11 mouse cellular contexts compared by ENCODE assay signal in the genomic region with DNA sequence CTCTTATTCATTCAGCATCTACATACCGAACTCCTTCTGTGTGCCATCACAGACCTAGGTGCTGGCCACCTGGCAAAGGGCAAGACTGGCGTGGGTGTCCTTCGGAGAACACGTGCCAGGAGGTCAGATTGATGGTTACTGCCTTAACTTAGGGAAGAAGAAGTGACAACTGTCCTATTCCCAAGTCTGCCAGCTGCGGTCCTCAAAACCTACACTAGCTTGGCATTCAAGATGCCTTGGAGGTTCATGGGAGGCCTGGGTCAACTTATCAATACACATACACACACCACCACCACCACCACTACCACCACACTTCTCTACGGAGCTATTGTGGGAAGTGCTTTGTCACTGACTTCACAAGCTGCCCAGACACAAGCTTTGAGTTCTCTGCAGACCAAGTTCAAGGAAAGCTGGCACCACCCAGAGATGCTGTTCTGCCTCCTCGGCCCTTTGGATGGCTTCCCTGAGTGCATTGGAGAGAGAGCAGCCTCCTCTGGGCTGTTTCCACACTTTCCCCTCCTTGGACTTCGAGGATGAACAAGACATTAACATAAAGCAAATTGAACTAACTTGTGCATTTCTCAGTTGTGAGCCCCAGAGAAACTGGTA. TPM values are rescaled to one million over a fixed set of nuclear protein-coding genes. Genes with fewer than 3 reads are reported as not detected.
DNase-seq lines count a peak whose midpoint lies in the region; ATAC-seq and TF ChIP-seq lines count a peak whose summit lies in the region.
"Had no signal": no experiment of that assay in that cellular context is flagged by ENCODE, and none has a peak within 500 bp of the region (broad histone marks: within the 10 kb centered on the region; RNA-seq: fewer than 3 reads in every experiment).

No protein-coding gene starts in this region.

- peaks cover 15% of the 10 kb centered on the region for H3K4me1 ChIP-seq in cerebellum, adult 2 months (ENCODE audit: control insufficient read depth, insufficient read depth, low read length)
- H3K4me1 ChIP-seq in hindbrain, embryonic 12.5 days, result peaks cover 44% of the 10 kb centered on the region
- peaks cover 38% of the 10 kb centered on the region for H3K4me1 ChIP-seq in midbrain, embryonic 16.5 days (ENCODE audit: control insufficient read depth, insufficient read depth, low read length)

- no peaks in the 10 kb centered on the region for H3K36me3 ChIP-seq in hindbrain, embryonic 12.5 days
- no peaks in the 10 kb centered on the region for H3K36me3 ChIP-seq in midbrain, embryonic 16.5 days (ENCODE audit: control insufficient read depth, insufficient read depth, low read length)

- no peak for TF ChIP-seq CTCF in cerebellum, adult 2 months (IDR thresholded peaks at IDR 0.05; ENCODE audit: borderline replicate concordance, insufficient read depth, low read depth, low read length)

- H3K4me3 ChIP-seq in cerebellum, adult 2 months (replicated peaks; ENCODE audit: insufficient read depth, low read depth, low read length), result peak overlapping the region; percentile 71
- peak overlapping the region; percentile 74 for H3K4me3 ChIP-seq in hindbrain, embryonic 12.5 days
- H3K4me3 ChIP-seq in midbrain, embryonic 16.5 days (ENCODE audit: low read depth, low read length), result peak overlapping the region; percentile 73

- peak; percentile 65 to 69 for DNase-seq in cerebellum, adult 2 months
- peak; percentile 61 to 63 for DNase-seq in cerebellum, postnatal 25 days
- no peak for DNase-seq in thymus, postnatal 0 days (ENCODE audit: low spot score)
- DNase-seq in lung, postnatal 14 days, result no peak
- DNase-seq in adrenal gland, postnatal 14 days, result no peak
- DNase-seq: adrenal gland, postnatal 10 days; layer of hippocampus, postnatal 36 days; lung, embryonic 14.5 days; thymus, postnatal 14 days had no signal

- TF ChIP-seq POLR2A in cerebellum, adult 2 months (IDR thresholded peaks at IDR 0.05; ENCODE audit: borderline replicate concordance, insufficient read depth, low read length), result no peak

- H3K9me3 ChIP-seq in hindbrain, embryonic 12.5 days (replicated peaks), result no peaks in the 10 kb centered on the region
- H3K9me3 ChIP-seq in midbrain, embryonic 16.5 days (replicated peaks; ENCODE audit: control insufficient read depth, low read length, poor library complexity, severe bottlenecking), result no peaks in the 10 kb centered on the region

- H3K27me3 ChIP-seq in cerebellum, adult 2 months (ENCODE audit: control insufficient read depth, insufficient read depth, low read length), result no peaks in the 10 kb centered on the region
- H3K27me3 ChIP-seq in hindbrain, embryonic 12.5 days, result peaks cover 20% of the 10 kb centered on the region
- H3K27me3 ChIP-seq in midbrain, embryonic 16.5 days (ENCODE audit: control insufficient read depth, insufficient read depth, low read depth, low read length), result no peaks in the 10 kb centered on the region

- ATAC-seq in hindbrain, embryonic 12.5 days (ENCODE audit: low FRiP score), result no peak
- no peak for ATAC-seq in midbrain, embryonic 16.5 days

- H3K9ac ChIP-seq in hindbrain, embryonic 12.5 days, result no peak overlapping the region
- peak overlapping the region; percentile 93 for H3K9ac ChIP-seq in midbrain, embryonic 16.5 days (ENCODE audit: low read depth, low read length)
- H3K9ac ChIP-seq: lung, embryonic 14.5 days had no signal

- WGBS in cerebellum, adult 2 months, result 8% methylated on average over 8 of the region's 8 CpGs
- 52% methylated on average over 8 of the region's 8 CpGs for WGBS in hindbrain, embryonic 12.5 days
- WGBS in midbrain, embryonic 16.5 days, result 61% methylated on average over 8 of the region's 8 CpGs

- peak overlapping the region; percentile 79 for H3K4me2 ChIP-seq in hindbrain, embryonic 12.5 days (replicated peaks)
- peak overlapping the region; percentile 74 for H3K4me2 ChIP-seq in midbrain, embryonic 16.5 days (ENCODE audit: low read length)

- H3K27ac ChIP-seq in cerebellum, adult 2 months (ENCODE audit: insufficient read depth, low read length), result peak overlapping the region; percentile 85
- no peak overlapping the region; the same call in none of the 2 replicates for H3K27ac ChIP-seq in hindbrain, embryonic 12.5 days
- no peak overlapping the region; the same call in 1 of the 2 replicates for H3K27ac ChIP-seq in midbrain, embryonic 16.5 days (ENCODE audit: low read length)

RNA-seq across cellular contexts. Expression of gene Kcnk10, which starts 2.1 kb away (rescaled TPM):
- polyA plus RNA-seq in cerebellum, adult 2 months (2012; rRNA removed), result 24.0 and 25.2 TPM in 2 replicates
- 32.1 and 35.1 TPM in 2 replicates for polyA plus RNA-seq in hindbrain, embryonic 12.5 days (2016; fragmentation: Nextera tagmentation; extraction: Ambion mirVana)
- polyA plus RNA-seq in midbrain, embryonic 16.5 days (2015; fragmentation: Nextera tagmentation; extraction: Ambion mirVana), result 40.7 and 50.0 TPM in 2 replicates
- polyA plus RNA-seq in thymus, postnatal 0 days (2015; fragmentation: Nextera tagmentation; extraction: Ambion mirVana), result 0.10 and 0.18 TPM in 2 replicates
- total RNA-seq in adrenal gland, postnatal 14 days (2021), result 0.33 and 0.34 TPM in 2 replicates

RNA-seq across cellular contexts. Expression of gene Spata7, which starts 51.9 kb away (rescaled TPM):
- 24.2 and 26.9 TPM in 2 replicates for polyA plus RNA-seq in cerebellum, adult 2 months (2012; rRNA removed)
- polyA plus RNA-seq in hindbrain, embryonic 12.5 days (2016; fragmentation: Nextera tagmentation; extraction: Ambion mirVana), result 27.1 and 27.4 TPM in 2 replicates
- polyA plus RNA-seq in midbrain, embryonic 16.5 days (2015; fragmentation: Nextera tagmentation; extraction: Ambion mirVana), result 35.7 and 37.7 TPM in 2 replicates
- polyA plus RNA-seq in thymus, postnatal 0 days (2015; fragmentation: Nextera tagmentation; extraction: Ambion mirVana), result 4.7 and 5.6 TPM in 2 replicates
- 9.9 and 10.4 TPM in 2 replicates for total RNA-seq in adrenal gland, postnatal 14 days (2021)

Comparison
In these comparisons a context has a peak if more than half of its experiments do, and no peak if none do; other contexts are left out.
1. DNase-seq: peak in cerebellum, adult 2 months (2 of 2) and cerebellum, postnatal 25 days (2 of 2); none in thymus, postnatal 0 days (single experiment), lung, postnatal 14 days (single experiment) and adrenal gland, postnatal 14 days (single experiment).
2. RNA of gene Kcnk10, which starts 2.1 kb away (polyA plus RNA-seq): 40.7 to 50.0 TPM in midbrain, embryonic 16.5 days, 32.1 to 35.1 TPM in hindbrain, embryonic 12.5 days and 24.0 to 25.2 TPM in cerebellum, adult 2 months; 0.10 to 0.18 TPM in thymus, postnatal 0 days; every median in the first group is over 10 times any median in the second.
3. Peak in every context shown above with its lines, with median percentiles within 50 percentile points of each other: H3K4me3 ChIP-seq.